In the genomic region with DNA sequence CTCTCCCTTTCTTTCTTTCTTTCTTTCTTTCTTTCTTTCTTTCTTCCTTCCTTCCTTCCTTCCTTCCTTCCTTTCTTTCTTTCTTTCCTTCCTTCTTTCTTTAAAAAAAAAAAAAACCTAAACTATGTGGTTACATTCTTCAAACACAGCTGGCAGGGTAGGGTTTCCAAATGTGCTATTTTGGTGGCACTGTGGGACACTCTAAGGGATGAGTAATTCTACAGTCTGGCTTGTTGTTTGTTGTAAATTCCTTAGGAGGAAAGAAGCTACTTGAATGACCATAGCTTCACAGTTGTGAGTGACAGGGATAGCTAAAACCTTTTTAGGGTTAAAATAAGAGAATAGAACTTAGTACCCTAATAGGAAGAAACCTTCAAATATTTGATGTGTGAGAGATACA, we compare ENCODE assay signal across 27 mouse cellular contexts.
DNase-seq lines count a peak whose midpoint lies in the region; ATAC-seq and TF ChIP-seq lines count a peak whose summit lies in the region.
"Had no signal": no experiment of that assay in that cellular context is flagged by ENCODE, and none has a peak within 500 bp of the region (broad histone marks: within the 10 kb centered on the region; RNA-seq: fewer than 3 reads in every experiment).

No protein-coding gene starts in this region.

- H3ac ChIP-seq in myocyte (ENCODE audit: control insufficient read depth, insufficient read length): no peak overlapping the region

- H3K36me3 ChIP-seq in myocyte (ENCODE audit: control insufficient read depth, insufficient read depth): no peaks in the 10 kb centered on the region
- H3K36me3 ChIP-seq: embryonic facial prominence, embryonic 12.5 days; embryonic facial prominence, embryonic 15.5 days; forebrain, embryonic 10.5 days; forebrain, embryonic 12.5 days; G1E had no signal

- peak overlapping the region; percentile 10 for H3K4me2 ChIP-seq in myocyte (ENCODE audit: low read depth)
- H3K4me2 ChIP-seq: embryonic facial prominence, embryonic 12.5 days; embryonic facial prominence, embryonic 15.5 days; forebrain, embryonic 12.5 days had no signal

- H3K79me2 ChIP-seq in myocyte (ENCODE audit: control insufficient read depth, insufficient read depth): no peaks in the 10 kb centered on the region

- TF ChIP-seq POLR2A in myocyte (IDR thresholded peaks at IDR 0.05; ENCODE audit: insufficient read length, low read depth): no peak

- no peak overlapping the region for H3K4me3 ChIP-seq in myocyte
- H3K4me3 ChIP-seq: embryonic facial prominence, embryonic 12.5 days; embryonic facial prominence, embryonic 15.5 days; erythroblast, embryonic 14.5 days; forebrain, embryonic 10.5 days; forebrain, embryonic 12.5 days had no signal

- DNase-seq in 3134 (ENCODE audit: extremely low read depth, insufficient read length, low spot score): peak; percentile 61
- peak; percentile 66 for DNase-seq in 3T3-L1 (ENCODE audit: low read depth, low spot score)
- DNase-seq in Muller cell, postnatal 12 days (ENCODE audit: inconsistent ontology term): peak; percentile 17
- DNase-seq in right cerebral cortex, postnatal 4 days: no peak
- DNase-seq in adrenal gland, adult (ENCODE audit: inconsistent age in 2 of 2, low spot score in 1 of 2): no peak
- DNase-seq: adrenal gland, adult 8-10 months; adrenal gland, postnatal 14 days; adrenal gland, postnatal 36 days; cerebellum, adult 11 months; cerebellum, adult 18-20 months; cerebellum, adult 8-10 months; cerebellum, adult 9-11 months; cerebellum, postnatal 14 days; cerebellum, postnatal 36 days; embryo, embryonic 11 days had no signal

- no peak for ATAC-seq in megakaryocyte-erythroid progenitor cell, adult 5-6 weeks (replicated peaks; ENCODE audit: low FRiP score, low TSS enrichment, poor library complexity, severe bottlenecking)
- ATAC-seq: CD4-positive, CD25-positive, alpha-beta regulatory T cell, adult 4 months; forebrain, embryonic 14.5 days; forebrain, embryonic 16.5 days had no signal

- H3K27me3 ChIP-seq in myocyte (ENCODE audit: control insufficient read depth, insufficient read depth, insufficient read length): no peaks in the 10 kb centered on the region
- H3K27me3 ChIP-seq: CH12.LX; embryonic facial prominence, embryonic 12.5 days; embryonic facial prominence, embryonic 15.5 days; forebrain, embryonic 12.5 days had no signal

TF ChIP-seq in myocyte, 11 proteins besides CTCF, POLR2A, EP300 and RAD21:
- no peak for TF ChIP-seq MAX (IDR thresholded peaks at IDR 0.05; ENCODE audit: low read depth)
- TF ChIP-seq E2F4 (IDR thresholded peaks at IDR 0.05; ENCODE audit: insufficient read depth): no peak
- no peak for TF ChIP-seq USF1 (IDR thresholded peaks at IDR 0.05; ENCODE audit: low read depth)
- TF ChIP-seq TCF12 (IDR thresholded peaks at IDR 0.05; ENCODE audit: insufficient read depth, poor library complexity, severe bottlenecking): peak; percentile 87
- no peak for TF ChIP-seq POLR2AphosphoS2 (IDR thresholded peaks at IDR 0.05; ENCODE audit: insufficient read length, low read depth)
- peak in 1 of 3 experiments; percentile 65 for TF ChIP-seq MYOG (IDR thresholded peaks at IDR 0.05; ENCODE audit: control insufficient read depth in 1 of 3, insufficient read depth in 1 of 3, insufficient read length in 2 of 3, low read depth in 2 of 3)
- TF ChIP-seq REST (IDR thresholded peaks at IDR 0.05; ENCODE audit: insufficient read depth, insufficient read length): no peak
- no peak for TF ChIP-seq SRF (IDR thresholded peaks at IDR 0.05; ENCODE audit: control insufficient read depth, insufficient read length, low read depth)
- peak in 1 of 3 experiments; percentile 26 for TF ChIP-seq MYOD1 (IDR thresholded peaks at IDR 0.05; ENCODE audit: control insufficient read depth in 1 of 3, insufficient read length in 2 of 3, low read depth in 2 of 3)
- no peak for TF ChIP-seq TCF3 (IDR thresholded peaks at IDR 0.05; ENCODE audit: insufficient read length, low read depth)
- no peak for TF ChIP-seq CEBPB (IDR thresholded peaks at IDR 0.05; ENCODE audit: insufficient read depth, poor library complexity, severe bottlenecking)

Comparison
In these comparisons a context has a peak if more than half of its experiments do, and no peak if none do; other contexts are left out.
1. DNase-seq: peak in 3134 (single experiment), 3T3-L1 (single experiment) and Muller cell, postnatal 12 days (single experiment); none in right cerebral cortex, postnatal 4 days (single experiment) and adrenal gland, adult (0 of 2).